Mouse (Mus musculus): ENCODE data around the gene Popdc3.

The Popdc3 gene

GRCm38 (mm10) chr10:45318922-45319321 lies 141.0 kb downstream of the Popdc3 start:
- no peak for DNase-seq

GRCm38 (mm10) chr10:45320296-45320695 lies 142.4 kb downstream of the Popdc3 start:
- no peak for DNase-seq

GRCm38 (mm10) chr10:45324159-45324558 lies 146.3 kb downstream of the Popdc3 start:
- no peak for DNase-seq

GRCm38 (mm10) chr10:45328196-45329000 lies 150.5 kb downstream of the Popdc3 start:
- no peak for DNase-seq

GRCm38 (mm10) chr10:45334925-45335324 lies 157.0 kb downstream of the Popdc3 start:
- no peak for DNase-seq

- no peak for DNase-seq
Measured at GRCm38 (mm10) chr10:45335434-45336422, 157.8 kb downstream of the Popdc3 start, which contains the start of gene Bves. Gene Bves (plus strand): TSS chr10:45335772.

GRCm38 (mm10) chr10:45339106-45339505 lies 161.2 kb downstream of the Popdc3 start:
- no peak for DNase-seq

- DNase-seq = no peak
Measured at GRCm38 (mm10) chr10:45344381-45344780, 166.5 kb downstream of the Popdc3 start.

GRCm38 (mm10) chr10:45345217-45345616 lies 167.3 kb downstream of the Popdc3 start:
- DNase-seq = no peak

- DNase-seq = peak; percentile 2
Measured at GRCm38 (mm10) chr10:45348143-45348542, 170.2 kb downstream of the Popdc3 start.

GRCm38 (mm10) chr10:45356091-45356490 lies 178.2 kb downstream of the Popdc3 start:
- DNase-seq = no peak

GRCm38 (mm10) chr10:45363396-45363795 lies 185.5 kb downstream of the Popdc3 start:
- DNase-seq = no peak

- DNase-seq = no peak
Measured at GRCm38 (mm10) chr10:45366987-45367705, 189.2 kb downstream of the Popdc3 start.
